Mouse (Mus musculus): ENCODE data around the gene Olfr15.
"Not testable (repeated sequence)": the region's sequence is repeated elsewhere in the genome, so short reads cannot be mapped to it uniquely, and the experiment has no call there.

Olfr15 gene

DNA sequence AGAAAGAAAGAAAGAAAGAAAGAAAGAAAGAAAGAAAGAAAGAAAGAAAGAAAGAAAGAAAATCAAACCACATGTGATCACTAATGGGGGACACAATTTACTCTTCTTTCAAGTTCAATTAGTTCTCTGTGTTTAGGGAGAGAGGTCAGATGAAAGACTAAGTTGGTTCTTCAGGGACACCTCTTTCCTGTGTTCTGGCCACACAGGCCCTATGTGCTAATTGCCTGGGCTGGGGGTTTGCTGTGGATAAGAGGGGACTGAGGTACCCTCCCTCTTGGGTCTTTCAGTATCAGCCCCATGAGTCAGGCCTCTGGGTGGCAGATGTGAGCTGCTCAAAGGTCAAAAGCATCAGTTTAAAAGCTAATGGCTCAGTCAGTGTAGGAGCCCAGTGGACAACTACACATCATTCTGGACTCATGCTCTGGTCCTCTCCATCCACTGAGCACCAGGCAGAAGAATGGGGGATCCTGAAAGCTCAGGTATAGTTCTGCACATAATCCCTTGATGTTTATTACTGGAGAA, at the start of gene Olfr15:
TSS of gene Olfr15 (plus strand) at position 291 of the 522 bp plus-strand sequence.
- no peak for DNase-seq (ENCODE audit: extremely low read depth, insufficient read length, low spot score)

- DNase-seq (ENCODE audit: extremely low read depth, insufficient read length, low spot score): no peak
Measured at GRCm38 (mm10) chr16:3781237-3781636, 49.4 kb upstream of the Olfr15 start.

- DNase-seq (ENCODE audit: extremely low read depth, insufficient read length, low spot score): no peak
Measured at GRCm38 (mm10) chr16:3788394-3788793, 42.3 kb upstream of the Olfr15 start.

- no peak for DNase-seq (ENCODE audit: extremely low read depth, insufficient read length, low spot score)
Measured at GRCm38 (mm10) chr16:3808176-3808575, 22.5 kb upstream of the Olfr15 start.

GRCm38 (mm10) chr16:3814667-3815066, 16.0 kb upstream of the Olfr15 start:
- not testable (repeated sequence) for DNase-seq (ENCODE audit: extremely low read depth, insufficient read length, low spot score)

DNA sequence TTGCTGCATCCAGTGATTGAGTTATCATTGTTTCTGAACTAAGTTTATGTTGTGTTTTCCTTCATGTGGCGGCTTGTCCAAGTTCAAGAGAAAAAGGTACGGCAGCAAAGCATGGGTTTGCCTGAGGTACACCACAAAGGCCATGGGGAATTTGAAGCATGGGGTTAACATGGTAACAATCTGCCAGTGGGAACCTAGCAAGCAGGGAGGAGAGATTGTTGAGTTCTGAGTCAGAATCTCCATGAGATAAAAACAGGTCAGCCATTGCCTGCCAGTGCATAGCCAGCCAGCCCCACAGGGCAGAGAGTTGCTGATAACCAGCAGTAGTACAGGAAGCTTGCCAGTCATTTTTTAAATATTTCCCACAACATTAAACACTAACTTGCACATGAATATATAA, 10.5 kb upstream of the Olfr15 start:
- peak; percentile 71 for DNase-seq (ENCODE audit: extremely low read depth, insufficient read length, low spot score)

- DNase-seq (ENCODE audit: extremely low read depth, insufficient read length, low spot score): no peak
Measured at GRCm38 (mm10) chr16:3828021-3828420, 2.7 kb upstream of the Olfr15 start.

DNA sequence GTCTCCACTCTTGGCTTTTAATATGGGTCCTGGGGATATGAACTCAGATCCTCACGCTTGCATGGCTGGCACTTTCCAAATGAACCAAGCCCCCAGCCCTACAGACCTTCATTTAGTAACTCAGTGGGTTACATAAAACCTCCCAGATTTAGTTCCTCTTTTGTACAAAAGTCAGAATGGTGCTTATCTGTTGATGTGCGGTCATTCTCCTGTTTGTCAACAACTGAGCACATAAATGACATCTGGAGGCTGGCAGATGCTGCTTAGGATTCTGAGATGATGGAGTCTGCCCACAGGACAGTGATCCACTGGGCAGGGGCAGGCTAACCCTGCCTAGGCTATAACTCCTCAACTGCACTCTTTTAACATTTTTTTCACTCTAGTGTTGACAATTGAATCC, 951 bp upstream of the Olfr15 start:
- no peak for DNase-seq (ENCODE audit: extremely low read depth, insufficient read length, low spot score)

DNA sequence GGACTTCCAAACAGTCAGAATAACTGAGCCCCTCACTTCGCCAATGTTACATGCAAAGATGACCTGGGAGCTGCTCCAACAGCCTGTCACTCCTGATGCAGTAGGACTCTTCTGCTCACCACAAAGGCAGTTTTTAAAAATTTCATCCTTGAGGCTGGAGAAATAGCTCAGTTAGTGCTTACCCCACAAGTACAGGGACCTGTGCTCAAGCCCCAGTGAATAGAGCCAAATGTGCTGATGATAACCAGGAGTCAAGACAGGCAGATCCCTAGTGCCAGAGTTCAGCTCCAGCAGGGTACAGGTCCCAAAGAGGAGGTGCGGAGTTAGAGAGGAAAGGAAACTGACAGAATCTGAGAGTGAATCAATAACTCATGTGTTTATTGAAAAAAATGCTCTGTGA, 4.8 kb downstream of the Olfr15 start:
- DNase-seq (ENCODE audit: extremely low read depth, insufficient read length, low spot score): no peak

- no peak for DNase-seq (ENCODE audit: extremely low read depth, insufficient read length, low spot score)
Measured at GRCm38 (mm10) chr16:3839157-3839885, 8.6 kb downstream of the Olfr15 start.

DNA sequence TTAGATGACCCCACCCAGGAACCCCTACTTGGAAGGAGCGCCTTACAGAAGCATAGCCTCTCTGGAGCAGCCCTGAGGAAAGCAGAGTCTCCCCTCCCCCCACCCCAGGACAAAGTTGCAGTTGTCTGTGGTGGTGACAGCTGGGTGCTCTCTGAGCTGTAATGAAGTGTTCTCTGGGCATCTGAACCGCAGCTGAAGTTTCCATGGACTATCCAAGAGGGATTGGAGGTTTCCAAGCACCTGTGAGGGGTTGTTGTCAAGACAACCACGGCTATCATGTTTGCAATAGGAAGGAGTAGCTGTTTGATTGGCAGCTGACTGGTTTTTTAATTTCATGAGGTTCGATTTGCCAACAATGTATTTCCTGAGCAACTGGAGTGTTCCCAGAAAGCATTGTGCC, 12.3 kb downstream of the Olfr15 start:
- no peak for DNase-seq (ENCODE audit: extremely low read depth, insufficient read length, low spot score)

- DNase-seq (ENCODE audit: extremely low read depth, insufficient read length, low spot score): no peak
Measured at GRCm38 (mm10) chr16:3843796-3844195, 13.1 kb downstream of the Olfr15 start.

DNA sequence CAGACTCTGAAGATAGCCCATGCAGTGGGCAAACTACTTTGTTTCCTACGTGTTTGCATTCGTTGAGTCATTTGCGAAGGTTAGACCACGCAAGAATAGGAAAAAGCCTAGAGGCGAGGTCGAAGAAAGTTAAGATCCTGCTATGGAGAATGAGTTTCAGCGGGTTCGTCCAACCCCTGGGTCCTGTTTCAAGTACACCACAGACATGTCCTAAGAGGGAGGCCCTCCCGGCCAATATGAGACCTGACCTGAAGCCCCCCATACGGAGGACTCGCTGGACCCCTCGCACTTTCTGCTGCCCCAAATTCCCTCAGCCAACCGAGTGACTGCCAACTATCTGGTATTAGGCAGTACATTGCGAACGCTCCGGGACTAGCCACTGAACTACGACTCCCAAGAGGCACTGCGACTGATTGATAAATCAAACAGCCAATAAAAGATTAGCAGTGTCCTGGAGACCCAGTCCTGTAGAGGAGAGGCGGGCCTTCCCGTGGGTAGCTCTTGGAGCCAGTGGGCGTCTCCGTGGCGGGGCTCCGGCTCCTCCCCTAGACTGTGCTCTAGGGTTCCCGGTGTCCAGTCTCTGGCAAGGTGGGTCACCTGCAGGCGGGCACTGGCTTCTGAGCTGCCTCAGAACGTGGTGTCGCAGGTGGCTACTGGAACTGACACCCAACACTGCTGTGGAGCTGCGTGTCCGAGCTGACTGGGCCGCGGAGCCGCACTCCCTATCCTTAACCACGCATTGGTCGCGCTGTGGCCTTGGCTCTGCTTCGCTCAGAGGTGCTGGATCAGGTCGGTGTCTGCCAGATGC, 16.2 kb downstream of the Olfr15 start, which contains the start of gene Zfp174:
TSS of gene Zfp174 (plus strand) at position 558 of the 808 bp plus-strand sequence.
- DNase-seq (ENCODE audit: extremely low read depth, insufficient read length, low spot score): peak; percentile 92

GRCm38 (mm10) chr16:3847871-3848270, 17.2 kb downstream of the Olfr15 start:
- no peak for DNase-seq (ENCODE audit: extremely low read depth, insufficient read length, low spot score)

- no peak for DNase-seq (ENCODE audit: extremely low read depth, insufficient read length, low spot score)
Measured at GRCm38 (mm10) chr16:3848416-3848815, 17.7 kb downstream of the Olfr15 start.

DNA sequence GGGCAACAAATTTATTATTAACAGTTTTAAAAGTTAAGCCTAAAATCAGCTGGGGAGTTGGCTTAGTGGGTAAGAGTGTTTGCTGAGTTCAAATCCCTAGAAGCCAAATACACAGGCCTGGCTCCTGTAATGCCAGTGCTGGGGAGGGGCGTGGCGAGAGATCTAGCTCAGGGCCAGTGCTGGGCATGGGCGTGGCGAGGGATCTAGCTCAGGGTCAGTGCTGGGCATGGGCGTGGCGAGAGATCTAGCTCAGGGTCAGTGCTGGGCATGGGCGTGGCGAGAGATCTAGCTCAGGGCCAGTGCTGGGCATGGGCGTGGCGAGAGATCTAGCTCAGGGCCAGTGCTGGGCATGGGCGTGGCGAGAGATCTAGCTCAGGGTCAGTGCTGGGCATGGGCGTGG, 20.6 kb downstream of the Olfr15 start:
- DNase-seq (ENCODE audit: extremely low read depth, insufficient read length, low spot score): not testable (repeated sequence)

DNA sequence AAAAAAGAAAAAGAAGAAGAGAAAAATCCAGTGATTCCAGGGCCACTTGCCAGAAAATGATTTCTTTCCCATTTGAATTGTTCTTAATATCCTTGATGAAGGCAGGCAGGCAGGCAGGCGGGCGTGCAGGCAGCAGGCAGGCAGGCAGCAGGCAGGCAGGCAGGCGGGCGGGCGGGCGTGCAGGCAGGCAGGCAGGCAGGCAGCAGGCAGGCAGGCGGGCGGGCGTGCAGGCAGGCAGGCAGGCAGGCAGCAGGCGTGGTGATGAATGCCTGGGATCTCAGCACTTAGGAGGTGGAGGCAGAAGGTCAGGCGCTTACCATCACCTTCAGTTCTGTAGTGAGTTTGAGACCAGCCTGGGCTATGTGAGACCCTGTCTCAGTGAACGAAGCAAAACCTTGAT, 21.9 kb downstream of the Olfr15 start:
- no peak for DNase-seq (ENCODE audit: extremely low read depth, insufficient read length, low spot score)

- DNase-seq (ENCODE audit: extremely low read depth, insufficient read length, low spot score): no peak
Measured at GRCm38 (mm10) chr16:3854437-3855182, 23.9 kb downstream of the Olfr15 start.

- no peak for DNase-seq (ENCODE audit: extremely low read depth, insufficient read length, low spot score)
Measured at GRCm38 (mm10) chr16:3855776-3856175, 25.1 kb downstream of the Olfr15 start.

- no peak for DNase-seq (ENCODE audit: extremely low read depth, insufficient read length, low spot score)
Measured at GRCm38 (mm10) chr16:3859254-3859653, 28.6 kb downstream of the Olfr15 start.

GRCm38 (mm10) chr16:3871815-3872214, 41.1 kb downstream of the Olfr15 start:
- DNase-seq (ENCODE audit: extremely low read depth, insufficient read length, low spot score): no peak
